23 mouse cellular contexts compared by ENCODE assay signal in the genomic region with DNA sequence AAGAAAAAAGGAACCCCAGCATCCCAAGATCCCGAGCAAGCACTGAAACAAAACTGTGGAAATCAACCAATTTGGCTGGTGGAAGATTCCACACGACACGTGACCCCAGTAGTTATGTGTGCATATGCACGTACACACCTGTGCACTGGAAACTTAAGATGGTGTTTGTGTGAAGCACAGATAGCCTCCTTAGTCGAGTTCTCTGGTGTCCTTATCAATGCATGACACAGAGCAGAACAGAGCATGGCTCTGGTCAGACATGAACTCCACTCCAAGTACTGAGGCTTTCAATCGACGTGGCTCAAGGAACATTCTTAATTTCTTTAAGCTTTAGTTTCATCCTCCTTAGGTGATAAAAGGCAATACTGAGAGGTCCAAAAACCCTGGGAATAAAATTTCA. TPM values are rescaled to one million over a fixed set of nuclear protein-coding genes. Genes with fewer than 3 reads are reported as not detected.
"Had no signal": no experiment of that assay in that cellular context is flagged by ENCODE, and none has a peak within 500 bp of the region (broad histone marks: within the 10 kb centered on the region; RNA-seq: fewer than 3 reads in every experiment).

No protein-coding gene starts in this region.

- H3K9ac ChIP-seq: limb, embryonic 13.5 days; midbrain, embryonic 13.5 days; stomach, embryonic 15.5 days had no signal

- H3K27ac ChIP-seq: kidney, postnatal 0 days; layer of hippocampus, adult 2 months; limb, embryonic 10.5 days; limb, embryonic 13.5 days; stomach, embryonic 15.5 days had no signal

- H3K36me3 ChIP-seq: limb, embryonic 13.5 days; stomach, embryonic 15.5 days had no signal

- H3K4me2 ChIP-seq: limb, embryonic 13.5 days; midbrain, embryonic 13.5 days; stomach, embryonic 15.5 days had no signal

- DNase-seq: kidney, adult 2 months; kidney, postnatal 25 days; layer of hippocampus, adult 9-11 months; lung, adult 2 months; lung, postnatal 14 days; lung, postnatal 4 days; right cerebral cortex, postnatal 14 days; spleen, adult 18-20 months; thymus, postnatal 4 days had no signal

- ATAC-seq: inflammation-experienced regulatory T-cells, adult 6 months; intestine, postnatal 0 days; midbrain, embryonic 13.5 days; midbrain, embryonic 16.5 days had no signal

- H3K4me3 ChIP-seq: layer of hippocampus, adult 2 months; limb, embryonic 10.5 days; limb, embryonic 13.5 days; midbrain, embryonic 10.5 days; midbrain, embryonic 13.5 days; myocyte; stomach, embryonic 15.5 days had no signal

- H3K9me3 ChIP-seq: limb, embryonic 10.5 days; limb, embryonic 13.5 days; midbrain, embryonic 10.5 days; midbrain, embryonic 13.5 days; stomach, embryonic 15.5 days had no signal

RNA-seq across cellular contexts. Expression of a gene that starts 5.1 kb away (rescaled TPM):
- total RNA-seq: liver, adult 2 months; megakaryocyte, adult 5-6 weeks; monocyte, adult 5-6 weeks had no signal
- polyA plus RNA-seq: liver, adult 2 months had no signal

RNA-seq across cellular contexts. Expression of a gene that starts 18.3 kb away (rescaled TPM):
- total RNA-seq: monocyte, adult 5-6 weeks had no signal

RNA-seq across cellular contexts. Expression of a gene that starts 45.6 kb away (rescaled TPM):
- total RNA-seq: monocyte, adult 5-6 weeks had no signal
